Mouse (Mus musculus) midbrain, embryonic 11.5 days (tissue): ENCODE measurements around the gene Sash1. TPM values are rescaled to one million over a fixed set of nuclear protein-coding genes. Genes with fewer than 3 reads are reported as not detected.

ENCODE experiments used
- ATAC-seq: fragments of 200-750 bp; cut with Nextera tagmentation; 2 replicates; pipeline ENCODE4 v1.8.0; 2017; ENCODE audit warnings: moderate TSS enrichment, moderate library complexity; ENCODE audit not compliant: low FRiP score
- DNase-seq: peaks from one replicate; pipeline ENCODE4 v3.0.0; 2015; ENCODE audit warnings: low spot score; ENCODE audit errors: missing footprints
- H3K27ac ChIP-seq: fragments of 300-500 bp; sonication (generic); 2 replicates; pipeline ENCODE4 v1.5.1; 2014; ENCODE audit warnings: low read depth, low read length
- H3K27me3 ChIP-seq: fragments of 300-500 bp; sonication (generic); 2 replicates; pipeline ENCODE4 v1.6.1; 2014; ENCODE audit warnings: mild to moderate bottlenecking, low read length, moderate library complexity, mixed read lengths; ENCODE audit not compliant: control insufficient read depth, insufficient read depth
- H3K36me3 ChIP-seq: fragments of 300-500 bp; sonication (generic); 2 replicates; pipeline ENCODE4 v1.6.1; 2014; ENCODE audit warnings: mild to moderate bottlenecking, low read length, moderate library complexity, mixed read lengths; ENCODE audit not compliant: control insufficient read depth, insufficient read depth
- H3K4me1 ChIP-seq: fragments of 300-500 bp; sonication (generic); 2 replicates; pipeline ENCODE4 v1.6.1; 2014; ENCODE audit warnings: low read length; ENCODE audit not compliant: control insufficient read depth, insufficient read depth
- H3K4me2 ChIP-seq: fragments of 300-500 bp; sonication (generic); 2 replicates; pipeline ENCODE4 v1.6.1; 2014; ENCODE audit warnings: mild to moderate bottlenecking, moderate library complexity
- H3K4me3 ChIP-seq: fragments of 300-500 bp; sonication (generic); 2 replicates; pipeline ENCODE4 v1.5.1; 2014; ENCODE audit warnings: low read depth, low read length
- H3K9ac ChIP-seq: fragments of 300-500 bp; sonication (generic); 2 replicates; pipeline ENCODE4 v1.6.1; 2014; ENCODE audit warnings: low read length
- H3K9me3 ChIP-seq: fragments of 300-500 bp; sonication (generic); 2 replicates; pipeline ENCODE4 v1.6.1; 2016; ENCODE audit warnings: low read length; ENCODE audit not compliant: control insufficient read depth
- WGBS: fragments of 180-500 bp; shearing (Covaris S2); extraction: QIAGEN DNeasy Blood & Tissue Kit; methylation state at CpG from one replicate; pipeline ENCODE4 v1.1.7; 2014; 5-methylcytosine and 5-hydroxymethylcytosine counted together
- polyA plus RNA-seq: library from polyadenylated mRNA; unstranded; fragments of >200 nt; fragmentation: Nextera tagmentation; extraction: Ambion mirVana; gene quantifications from 2 replicates; pipeline ENCODE4 v1.2.1, GENCODE M21; 2014

The Sash1 gene
- polyA plus RNA-seq, 1 experiment from 2014 or later: 2.9 TPM

GRCm38 (mm10) chr10:8776791-8777190 is 109.1 kb downstream of the Sash1 start:
- no peaks in the 10 kb centered on the region for H3K27me3 ChIP-seq
- H3K27ac ChIP-seq: no peak overlapping the region
- 93% methylated on average over 2 of the region's 2 CpGs for WGBS
- no peaks in the 10 kb centered on the region for H3K4me1 ChIP-seq
- ATAC-seq (no peak), DNase-seq (no peak)
- H3K36me3 ChIP-seq: peaks cover 3% of the 10 kb centered on the region; the same call in 1 of the 2 replicates
- H3K9ac ChIP-seq: no peak overlapping the region
- H3K9me3 ChIP-seq: no peaks in the 10 kb centered on the region
- H3K4me2 ChIP-seq: no peak overlapping the region
- H3K4me3 ChIP-seq: no peak overlapping the region

DNA sequence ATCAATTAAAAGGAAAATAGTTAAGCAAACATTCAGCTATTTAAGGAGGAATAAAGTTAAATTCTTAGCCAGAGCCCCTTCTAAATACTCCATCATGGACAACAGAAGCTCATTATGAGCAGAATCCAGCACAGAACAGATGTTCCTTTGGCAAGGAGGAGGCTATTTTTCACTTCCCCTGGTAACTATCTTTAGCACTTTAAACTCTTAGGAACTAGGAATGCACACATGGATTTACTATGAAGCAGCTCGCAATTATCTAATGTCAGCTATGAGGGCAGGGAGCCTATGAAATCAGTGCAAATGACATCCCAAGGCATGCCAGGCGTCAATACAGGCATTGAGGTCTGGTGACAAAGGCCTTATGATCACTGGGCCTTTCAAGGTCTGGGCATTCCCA is 110.1 kb downstream of the Sash1 start:
- Histone ChIP-seq H3K9ac (no peak overlapping the region), H3K9me3 (no peaks in the 10 kb centered on the region), H3K4me1 (no peaks in the 10 kb centered on the region), H3K4me3 (no peak overlapping the region), H3K27me3 (no peaks in the 10 kb centered on the region), H3K27ac (no peak overlapping the region), H3K36me3 (peaks cover 3% of the 10 kb centered on the region; the same call in 1 of the 2 replicates), H3K4me2 (no peak overlapping the region)
- ATAC-seq (no peak), DNase-seq (no peak)
- WGBS: 90% methylated on average over 2 of the region's 2 CpGs

DNA sequence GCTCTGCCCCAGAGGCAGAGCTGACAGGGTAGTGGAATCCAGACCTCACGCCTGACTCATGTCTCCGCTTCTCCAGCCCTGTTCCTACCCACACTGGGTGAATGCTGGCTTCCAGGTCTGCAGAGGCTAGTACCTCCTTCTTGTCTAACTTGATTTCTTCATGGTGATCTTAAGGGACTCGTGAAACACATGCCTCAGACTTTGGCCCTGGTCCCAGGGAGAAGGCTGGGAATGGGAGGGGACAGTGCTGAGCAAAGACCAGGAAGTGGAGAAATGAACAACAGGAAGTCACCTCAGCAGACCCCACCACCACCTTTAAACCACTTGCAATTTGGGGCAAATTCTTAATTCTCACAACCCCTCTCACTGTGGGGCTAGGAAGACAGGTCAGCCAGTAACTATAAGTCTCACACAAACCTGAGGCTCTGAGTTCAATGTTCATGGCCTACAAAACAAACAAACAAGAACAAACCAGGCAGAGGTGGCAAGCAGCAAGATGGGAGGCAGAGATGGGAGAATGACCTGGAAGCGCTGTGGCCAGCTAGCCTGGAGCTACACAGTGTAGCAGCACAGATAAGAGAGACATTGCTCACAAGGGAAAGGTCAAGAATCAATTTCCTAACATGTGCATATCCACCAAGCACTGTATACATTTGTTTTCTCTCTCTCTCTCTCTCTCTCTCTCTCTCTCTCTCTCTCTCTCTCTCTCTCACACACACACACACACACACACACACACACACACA is 113.2 kb downstream of the Sash1 start:
- Histone ChIP-seq H3K4me1 (no peaks in the 10 kb centered on the region), H3K27ac (no peak overlapping the region), H3K9me3 (no peaks in the 10 kb centered on the region; the same call in 1 of the 2 replicates), H3K36me3 (0 out of 2 replicates have a peak, but pooled peaks cover 5% of the 10 kb centered on the region), H3K27me3 (no peaks in the 10 kb centered on the region), H3K4me2 (no peak overlapping the region), H3K9ac (no peak overlapping the region), H3K4me3 (no peak overlapping the region)
- ATAC-seq: no peak
- no peak for DNase-seq
- 87% methylated on average over 4 of the region's 4 CpGs for WGBS

- Histone ChIP-seq H3K27ac (no peak overlapping the region), H3K27me3 (no peaks in the 10 kb centered on the region), H3K4me3 (no peak overlapping the region), H3K4me2 (no peak overlapping the region), H3K9ac (no peak overlapping the region), H3K4me1 (no peaks in the 10 kb centered on the region), H3K9me3 (no peaks in the 10 kb centered on the region; the same call in 1 of the 2 replicates), H3K36me3 (0 out of 2 replicates have a peak, but pooled peaks cover 5% of the 10 kb centered on the region)
- no peak for ATAC-seq
- DNase-seq: no peak
- WGBS: 92% methylated on average over 12 of the region's 12 CpGs
Observed at GRCm38 (mm10) chr10:8770931-8771653, 114.8 kb downstream of the Sash1 start.

GRCm38 (mm10) chr10:8768654-8769053 is 117.2 kb downstream of the Sash1 start:
- no peak overlapping the region for H3K9ac ChIP-seq
- DNase-seq (no peak), ATAC-seq (no peak)
- H3K4me1 ChIP-seq: no peaks in the 10 kb centered on the region
- no peak overlapping the region for H3K4me3 ChIP-seq
- no peak overlapping the region for H3K4me2 ChIP-seq
- 92% methylated on average over 8 of the region's 8 CpGs for WGBS
- 0 out of 2 replicates have a peak, but pooled peaks cover 5% of the 10 kb centered on the region for H3K36me3 ChIP-seq
- no peak overlapping the region for H3K27ac ChIP-seq
- H3K9me3 ChIP-seq: no peaks in the 10 kb centered on the region; the same call in 1 of the 2 replicates
- H3K27me3 ChIP-seq: no peaks in the 10 kb centered on the region

- H3K4me1 ChIP-seq: peaks cover 8% of the 10 kb centered on the region; the same call in 1 of the 2 replicates
- ATAC-seq: no peak
- WGBS: 93% methylated on average over 5 of the region's 5 CpGs
- 0 out of 2 replicates have a peak, but pooled peaks cover 5% of the 10 kb centered on the region for H3K36me3 ChIP-seq
- no peaks in the 10 kb centered on the region; the same call in 1 of the 2 replicates for H3K9me3 ChIP-seq
- H3K4me2 ChIP-seq: no peak overlapping the region
- H3K4me3 ChIP-seq: no peak overlapping the region
- DNase-seq: no peak
- no peaks in the 10 kb centered on the region for H3K27me3 ChIP-seq
- no peak overlapping the region for H3K9ac ChIP-seq
- no peak overlapping the region for H3K27ac ChIP-seq
Observed at GRCm38 (mm10) chr10:8767381-8767780, 118.5 kb downstream of the Sash1 start.

DNA sequence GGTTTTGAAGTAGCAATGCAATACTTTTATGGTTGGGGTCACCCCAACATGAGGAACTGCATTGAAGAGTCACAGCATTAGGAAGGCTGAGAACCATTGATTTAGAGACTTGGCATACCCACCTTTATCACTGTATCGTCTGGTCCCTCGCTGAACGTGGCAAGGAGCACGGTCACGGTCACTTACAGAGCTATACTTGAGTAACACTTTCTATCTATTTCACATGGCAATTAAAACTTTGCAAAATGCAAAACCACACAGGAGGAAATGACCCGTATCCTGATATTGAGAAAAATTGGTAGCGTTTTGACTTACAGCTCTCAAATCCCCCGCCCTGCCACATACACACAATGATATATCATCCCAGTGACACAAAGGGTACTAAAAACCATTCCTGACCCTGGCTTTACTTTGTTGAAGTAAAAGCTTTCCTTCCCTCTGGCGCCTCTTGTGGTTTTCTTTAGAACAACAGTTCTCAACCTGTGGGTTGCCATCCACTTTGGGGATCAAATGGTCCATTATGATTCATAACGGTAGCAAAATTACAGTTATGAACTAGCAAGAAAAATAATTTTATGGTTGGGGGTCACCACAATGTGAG is 119.8 kb downstream of the Sash1 start:
- no peaks in the 10 kb centered on the region for H3K27me3 ChIP-seq
- H3K4me3 ChIP-seq: no peak overlapping the region
- WGBS: 85% methylated on average over 10 of the region's 10 CpGs
- peaks cover 19% of the 10 kb centered on the region for H3K4me1 ChIP-seq
- peak; percentile 92 for DNase-seq
- H3K36me3 ChIP-seq: 0 out of 2 replicates have a peak, but pooled peaks cover 5% of the 10 kb centered on the region
- no peak for ATAC-seq
- no peaks in the 10 kb centered on the region; the same call in 1 of the 2 replicates for H3K9me3 ChIP-seq
- H3K4me2 ChIP-seq: no peak overlapping the region
- no peak overlapping the region for H3K27ac ChIP-seq
- no peak overlapping the region for H3K9ac ChIP-seq

DNA sequence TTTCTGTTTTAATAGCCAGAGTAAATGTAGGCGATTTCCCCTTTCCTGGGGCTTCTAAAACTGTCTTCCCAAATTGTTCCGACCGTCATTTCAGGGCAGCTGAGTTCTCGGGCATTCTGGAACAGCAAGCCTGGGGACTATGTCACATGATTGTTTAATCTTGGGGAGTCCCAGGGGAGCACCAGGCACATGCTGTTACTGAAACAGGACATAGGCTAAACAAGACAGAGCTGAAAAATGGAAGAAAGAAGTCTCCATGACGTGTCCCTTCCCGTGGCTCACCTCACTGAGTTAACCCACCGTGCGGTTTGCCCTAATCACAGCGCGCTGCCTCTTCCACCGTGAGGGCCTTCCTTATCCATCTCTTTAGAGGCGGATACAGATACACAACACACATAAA is 123.1 kb downstream of the Sash1 start:
- Histone ChIP-seq H3K27ac (no peak overlapping the region), H3K27me3 (no peaks in the 10 kb centered on the region), H3K4me3 (no peak overlapping the region), H3K9me3 (no peaks in the 10 kb centered on the region), H3K36me3 (no peaks in the 10 kb centered on the region), H3K4me2 (peak overlapping the region; percentile 47), H3K9ac (no peak overlapping the region), H3K4me1 (peaks cover 38% of the 10 kb centered on the region)
- WGBS: 30% methylated on average over 12 of the region's 12 CpGs
- DNase-seq (no peak), ATAC-seq (peak; percentile 14; the same call in 1 of the 2 replicates)
